Mouse (Mus musculus): ENCODE measurements around the gene Ank2.

GRCm38 (mm10) chr3:126986687-126987086, 512.5 kb downstream of the Ank2 start:
- no peak for TF ChIP-seq CTCF (IDR thresholded peaks at IDR 0.05; ENCODE audit: low read depth, low read length)
- TF ChIP-seq POLR2A (IDR thresholded peaks at IDR 0.05; ENCODE audit: borderline replicate concordance, low read depth, low read length), result no peak
